Mouse (Mus musculus): ENCODE measurements around the gene Abca16.

Gene Abca16

GRCm38 (mm10) chr7:120409447-120409846 lies at the start of gene Abca16:
TSS of gene Abca16 (plus strand) at chr7:120409647.
- no peak for DNase-seq

- DNase-seq = no peak
Observed at GRCm38 (mm10) chr7:120361159-120361558, 48.3 kb upstream of the Abca16 start.

DNA sequence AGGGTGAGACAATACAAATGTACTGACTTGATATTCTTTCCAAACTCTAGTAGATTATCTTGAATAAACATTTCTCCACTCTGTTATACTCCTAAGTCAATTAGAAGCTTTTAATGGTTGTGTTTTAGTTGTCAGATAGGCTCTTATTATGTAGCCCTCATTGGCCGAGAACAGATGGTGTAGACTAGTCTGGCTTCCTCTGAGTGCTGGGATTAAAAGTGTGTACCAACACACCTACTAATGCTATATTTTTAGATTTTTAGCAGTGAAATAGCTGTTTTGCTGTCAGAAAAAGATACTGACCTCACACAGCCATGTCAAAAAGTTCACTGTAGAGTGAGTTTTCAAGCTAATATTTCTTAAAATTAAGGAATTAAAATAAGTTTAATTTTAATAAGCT lies 2.9 kb downstream of the Abca16 start:
- DNase-seq = no peak

DNA sequence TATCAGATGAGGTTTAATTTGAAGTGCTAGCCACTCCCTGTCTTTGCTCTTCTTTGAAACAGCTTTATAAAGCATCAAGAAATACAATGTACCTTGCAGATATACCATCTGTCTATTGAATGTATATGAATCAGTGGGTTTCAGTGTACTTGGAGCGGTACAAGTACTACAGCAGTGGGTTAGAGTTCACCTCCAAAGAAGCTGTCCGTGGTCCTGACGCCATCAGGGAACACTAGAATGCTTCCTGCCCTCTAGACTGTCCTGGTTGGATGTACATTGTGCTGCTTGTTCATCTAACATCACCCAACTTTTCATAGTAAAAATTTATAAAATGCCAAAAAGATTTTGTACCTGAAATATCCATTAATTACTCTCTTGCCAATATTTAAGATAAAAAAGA lies 17.2 kb downstream of the Abca16 start:
- no peak for DNase-seq

DNA sequence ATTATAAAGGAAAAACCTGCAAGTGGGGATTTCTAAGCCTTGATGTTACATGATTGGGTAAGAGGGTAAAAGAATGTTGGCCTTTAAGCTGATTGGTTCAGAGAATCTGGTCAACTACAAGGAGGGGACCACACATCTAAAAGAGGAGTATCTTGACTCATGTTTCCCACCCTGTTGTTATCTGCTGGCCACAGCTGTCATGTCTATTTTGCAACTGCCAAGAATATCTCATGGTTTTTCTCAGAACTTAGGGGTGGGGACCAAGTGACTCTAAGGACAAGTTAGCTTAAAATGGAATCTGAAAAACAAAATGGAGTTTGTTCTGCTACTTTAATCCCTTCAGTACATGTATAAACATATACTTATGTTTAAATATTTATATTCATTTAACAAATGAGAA lies 22.0 kb downstream of the Abca16 start:
- DNase-seq = no peak

GRCm38 (mm10) chr7:120503891-120504662 lies 94.6 kb downstream of the Abca16 start:
- no peak for DNase-seq

DNA sequence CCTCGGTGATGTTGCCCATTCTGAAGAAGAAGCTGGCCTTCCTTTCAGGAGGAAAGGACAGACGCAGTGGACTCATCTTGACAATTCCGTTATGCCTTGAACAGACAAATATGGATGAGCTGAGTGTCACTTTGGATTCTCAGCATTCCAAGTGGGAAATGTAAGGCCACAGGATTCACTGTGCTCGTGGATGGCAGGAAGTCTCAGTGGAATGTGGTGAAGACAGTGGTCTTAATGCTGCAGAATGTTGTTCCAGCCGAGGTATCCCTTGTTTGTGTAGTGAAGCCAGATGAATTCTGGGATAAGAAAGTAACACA lies 95.2 kb downstream of the Abca16 start:
- DNase-seq = no peak

GRCm38 (mm10) chr7:120534805-120535204 lies 125.4 kb downstream of the Abca16 start:
- DNase-seq = no peak

- DNase-seq = no peak
Observed at GRCm38 (mm10) chr7:120552479-120553180, 143.2 kb downstream of the Abca16 start.

DNA sequence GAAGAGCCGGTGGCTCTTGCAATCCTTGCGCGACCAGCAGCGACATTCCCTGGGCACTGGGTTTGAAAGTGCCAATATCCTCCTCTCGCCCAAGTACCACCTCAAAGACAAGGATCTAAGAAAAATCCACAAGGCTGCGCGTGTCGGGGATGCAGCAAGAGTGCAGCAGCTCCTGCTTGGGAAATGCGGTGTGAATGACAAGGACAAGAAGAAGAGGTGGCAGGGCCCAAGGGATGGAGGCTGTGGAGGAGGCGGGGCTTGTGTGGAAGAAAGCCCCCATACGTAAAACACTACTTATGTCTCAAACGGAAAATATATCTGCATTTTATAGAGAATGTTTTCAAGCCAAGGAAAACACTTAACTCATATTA lies 143.7 kb downstream of the Abca16 start:
- DNase-seq = no peak

- no peak for DNase-seq
Observed at GRCm38 (mm10) chr7:120567366-120567765, 157.9 kb downstream of the Abca16 start.

DNA sequence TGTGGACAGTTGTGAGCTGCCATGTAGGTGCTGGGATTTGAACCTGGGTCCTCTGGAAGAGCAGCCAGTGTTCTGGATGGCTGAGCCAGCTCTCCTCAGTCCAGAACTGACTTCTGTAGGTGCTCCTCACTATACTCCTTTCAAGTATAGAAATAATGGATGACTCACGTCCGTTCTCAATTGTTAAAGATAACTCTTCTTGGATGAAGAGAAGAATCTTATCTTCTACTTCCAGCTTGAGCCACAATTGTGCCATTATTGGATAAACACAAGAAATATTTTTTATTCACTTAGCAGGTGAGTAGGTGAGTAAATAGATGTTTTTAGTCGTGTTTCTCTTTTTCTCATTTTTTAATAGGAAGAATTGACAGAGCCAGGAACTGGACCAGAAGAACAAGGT lies 167.1 kb downstream of the Abca16 start:
- no peak for DNase-seq

Measured in thymus, postnatal 14 days (tissue).